Mouse (Mus musculus) liver, postnatal 0 days (tissue): Measurements from ENCODE around the gene Gm17364.

ENCODE experiments used
- CTCF ChIP-seq: sonication (generic); IDR thresholded peaks from 2 replicates; pipeline ENCODE4 v1.5.1; 2016; ENCODE audit warnings: antibody characterized with exemption, low read depth
- EP300 ChIP-seq: IDR thresholded peaks from 2 replicates; pipeline ENCODE4 v1.6.1; 2016; ENCODE audit warnings: antibody characterized with exemption, low read depth, mild to moderate bottlenecking

GRCm38 (mm10) chr13:41298996-41299395 lies 25.2 kb upstream of the Gm17364 start:
- TF ChIP-seq CTCF: no peak
- no peak for TF ChIP-seq EP300
